Mouse (Mus musculus): Measurements from ENCODE around the gene Stard7.
"Not testable (repeated sequence)": the region's sequence is repeated elsewhere in the genome, so short reads cannot be mapped to it uniquely, and the experiment has no call there.

The Stard7 gene

DNA sequence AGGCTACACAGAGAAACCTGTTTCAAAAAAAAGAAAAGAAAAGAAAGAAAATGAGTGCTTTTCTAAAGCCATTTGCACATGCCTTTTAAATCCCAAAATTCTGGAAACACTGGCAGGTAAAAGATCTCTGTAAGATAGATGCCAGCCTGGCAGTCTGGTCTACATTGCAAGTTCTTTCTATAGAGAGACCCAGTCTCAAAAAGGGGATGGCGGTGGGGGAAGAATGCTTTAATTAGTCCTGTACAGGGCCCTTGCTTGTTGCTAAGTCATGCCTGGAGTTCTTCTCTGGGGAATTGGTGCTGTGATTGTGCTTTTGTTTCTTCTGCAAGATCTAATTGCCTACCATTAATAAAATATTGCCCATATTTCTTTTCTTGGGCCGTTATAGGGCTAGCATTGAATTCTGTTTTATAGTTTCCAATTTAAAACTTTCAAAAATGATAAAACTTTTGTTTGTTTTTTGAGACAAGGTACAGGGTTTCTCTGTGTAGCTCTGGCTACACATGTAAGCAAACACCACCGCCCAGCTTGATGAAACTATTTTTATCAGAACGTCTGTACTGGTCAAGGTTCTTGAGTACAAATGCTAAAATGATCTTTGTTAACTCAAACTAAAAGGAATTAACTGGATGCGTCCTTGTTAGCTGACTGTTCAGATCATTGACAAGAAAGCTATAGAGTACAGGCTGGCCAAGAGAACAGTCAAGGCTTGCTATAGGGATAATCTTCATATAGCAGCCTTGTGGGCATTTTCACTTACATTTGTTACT is 5.7 kb downstream of the Stard7 start:
- DNase-seq: no peak

DNA sequence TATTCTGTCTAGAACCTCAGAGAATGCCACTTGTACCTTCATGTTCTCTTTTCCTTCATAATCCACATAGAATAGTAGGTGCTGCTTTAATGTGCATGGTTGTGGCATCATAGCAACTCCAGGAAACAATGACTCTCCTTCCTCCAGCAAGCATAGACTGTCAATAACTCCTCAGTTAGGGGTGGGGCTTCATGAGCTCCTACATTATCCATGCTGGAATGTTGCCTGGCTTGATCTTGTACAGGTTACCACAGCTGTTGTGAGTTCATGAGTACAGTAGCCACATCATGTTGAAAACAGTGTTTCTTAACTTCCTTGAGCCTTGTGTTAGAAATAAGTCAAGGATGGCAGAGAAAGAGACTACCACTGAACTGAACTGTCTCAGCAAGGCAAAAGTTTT is 8.1 kb downstream of the Stard7 start:
- DNase-seq: no peak

DNA sequence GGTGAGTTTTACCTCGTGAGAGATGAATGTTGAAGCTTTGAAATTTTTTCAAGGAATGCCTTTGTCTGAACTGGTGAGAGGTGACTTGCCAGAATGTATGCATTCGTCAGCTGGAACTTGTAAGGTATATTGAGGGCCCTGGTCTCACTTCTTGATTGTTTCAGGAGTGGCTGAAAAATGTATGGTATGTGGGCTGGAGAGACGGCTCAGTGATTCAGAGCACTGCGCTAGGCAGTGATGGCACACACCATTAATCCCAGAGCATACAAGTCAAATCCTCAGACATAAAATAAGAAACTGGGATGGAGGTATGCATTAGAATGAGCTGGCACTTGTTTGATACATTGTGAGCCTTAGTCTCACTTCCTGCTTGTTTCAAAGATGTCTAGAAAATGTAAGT is 22.2 kb downstream of the Stard7 start:
- DNase-seq: no peak

DNA sequence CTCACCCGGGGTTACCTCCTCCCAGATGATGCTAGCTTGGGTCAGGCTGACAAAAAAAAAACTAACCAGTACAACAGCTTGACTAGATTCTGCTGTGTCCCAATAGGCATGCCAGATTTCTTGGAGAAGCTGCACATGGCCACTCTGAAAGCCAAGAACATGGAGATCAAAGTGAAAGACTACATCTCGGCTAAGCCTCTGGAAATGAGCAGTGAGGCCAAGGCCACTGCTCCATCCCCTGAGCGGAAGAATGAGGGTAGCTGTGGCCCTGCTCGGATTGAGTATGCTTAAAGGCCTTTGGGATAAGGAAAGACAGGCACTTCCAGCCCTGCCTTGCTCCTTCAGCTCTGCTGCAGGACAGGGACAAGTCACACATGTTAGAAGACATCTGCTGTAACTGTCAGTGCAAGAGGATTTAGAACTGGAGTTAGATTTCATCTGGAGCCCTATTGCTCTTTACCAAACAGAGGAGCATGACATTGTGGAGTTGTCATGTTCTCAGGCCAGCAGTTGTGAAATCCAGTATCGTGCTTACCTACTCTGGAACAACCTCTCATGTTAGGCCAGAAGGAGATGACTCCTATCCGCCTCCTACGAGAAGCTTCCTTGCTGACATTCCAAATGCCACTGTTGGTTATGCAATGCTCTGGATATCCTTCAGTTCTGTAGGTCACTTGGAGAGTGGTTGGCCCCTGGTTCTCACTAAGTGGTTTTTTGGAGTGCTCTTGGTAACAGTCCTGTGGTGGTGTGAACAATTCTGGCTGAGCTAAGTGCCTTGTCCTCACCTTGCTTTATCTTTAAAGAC is 27.2 kb downstream of the Stard7 start:
- DNase-seq: no peak

DNA sequence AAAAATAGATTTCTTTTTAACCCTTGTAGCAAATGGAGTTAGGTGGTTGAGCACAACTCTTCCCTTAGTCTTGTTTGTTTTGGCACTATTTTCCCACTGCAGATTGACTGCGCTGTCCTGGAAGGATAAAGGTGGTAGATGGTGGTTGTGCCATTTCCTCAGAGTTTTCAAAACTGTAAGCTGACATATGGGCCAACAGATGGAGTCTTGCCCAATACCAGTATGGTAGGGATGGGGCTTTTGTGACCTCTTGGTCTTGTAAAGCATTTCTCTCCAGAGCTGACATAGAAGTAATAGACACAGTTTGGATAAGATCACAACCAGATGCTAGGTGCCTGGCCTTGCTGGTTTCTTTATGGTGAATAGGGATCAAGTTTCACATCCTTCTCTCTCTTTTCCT is 28.0 kb downstream of the Stard7 start:
- DNase-seq: no peak

DNA sequence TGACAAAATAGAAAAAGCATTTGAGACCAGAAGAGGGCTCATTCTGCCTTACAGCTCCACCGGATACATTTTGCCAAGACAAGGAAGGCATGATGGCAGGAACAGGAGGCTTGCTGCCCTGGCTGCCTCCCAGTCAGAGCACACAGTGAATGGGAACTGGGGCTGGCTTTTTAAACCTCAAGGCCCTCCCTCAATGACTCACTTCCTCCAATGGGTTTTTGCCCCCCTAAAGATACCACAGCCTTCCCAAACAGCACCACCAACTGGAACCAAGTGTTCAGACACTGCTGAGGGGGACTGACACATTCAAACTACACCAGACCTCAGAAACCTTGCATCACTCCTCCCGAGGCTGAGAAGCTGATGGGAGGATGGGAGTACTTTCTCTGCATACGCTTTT is 30.7 kb downstream of the Stard7 start:
- DNase-seq: no peak

DNA sequence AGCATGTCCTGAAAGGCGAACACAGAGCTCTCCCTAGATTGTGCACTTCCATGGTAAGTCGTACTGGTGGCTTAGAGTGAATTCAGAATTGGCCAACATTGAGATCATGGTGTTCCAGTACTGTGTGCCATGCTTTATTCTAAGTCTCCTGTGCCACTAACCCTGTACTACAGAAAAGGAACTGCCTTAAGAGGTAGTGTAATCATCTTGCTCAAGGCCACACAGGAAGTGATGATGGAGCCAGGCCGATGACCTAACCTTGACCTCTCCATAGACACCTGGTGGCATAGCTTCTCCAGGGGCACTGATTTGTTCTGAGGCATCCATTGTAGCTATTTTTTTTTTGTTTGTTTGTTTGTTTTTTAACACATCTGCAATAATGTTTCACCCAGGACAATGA is 31.9 kb downstream of the Stard7 start:
- no peak for DNase-seq

DNA sequence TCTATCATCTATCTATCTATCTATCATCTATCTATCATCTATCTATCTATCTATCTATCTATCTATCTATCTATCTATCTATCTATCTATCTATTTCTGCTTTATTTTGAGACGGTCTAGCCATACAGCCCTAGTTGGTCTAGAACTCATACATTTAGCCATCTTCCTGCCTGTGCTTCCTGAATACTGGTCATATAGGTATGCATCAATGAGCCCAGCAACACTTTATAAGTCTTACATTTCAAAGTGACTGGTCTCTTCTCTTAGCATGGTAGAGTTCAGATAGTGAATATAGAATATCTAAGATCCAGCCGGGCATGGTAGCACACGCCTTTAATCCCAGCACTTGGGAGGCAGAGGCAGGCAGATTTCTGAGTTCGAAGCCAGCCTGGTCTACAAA is 34.2 kb downstream of the Stard7 start:
- not testable (repeated sequence) for DNase-seq

DNA sequence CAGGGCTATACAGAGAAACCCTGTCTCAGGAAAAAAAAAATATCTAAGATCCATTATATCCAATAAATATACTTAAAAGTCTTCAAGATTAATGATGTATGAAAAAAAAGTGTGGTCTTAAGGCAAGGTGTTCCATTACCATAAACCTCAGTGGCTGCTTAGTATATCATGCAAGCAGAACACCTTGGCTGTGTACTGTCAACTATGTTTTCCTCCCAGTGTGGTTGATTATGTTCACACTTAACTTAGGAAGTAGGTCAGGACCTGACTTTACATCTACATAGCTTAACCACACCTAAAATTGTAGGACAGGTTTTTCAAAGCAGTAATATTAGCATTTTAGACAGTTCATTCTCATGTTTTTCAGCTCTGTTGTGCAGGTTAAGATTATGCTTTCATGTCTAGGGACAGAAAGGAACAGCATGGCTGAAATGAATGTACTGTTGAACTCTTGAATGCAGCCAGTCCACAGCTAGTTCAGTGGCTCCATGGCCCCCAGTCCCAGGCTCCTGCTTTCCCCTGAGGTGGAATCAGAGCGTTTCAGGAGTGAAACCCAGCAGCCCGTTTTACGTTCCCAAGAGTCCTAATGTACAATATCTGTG is 34.7 kb downstream of the Stard7 start:
- DNase-seq: no peak

DNA sequence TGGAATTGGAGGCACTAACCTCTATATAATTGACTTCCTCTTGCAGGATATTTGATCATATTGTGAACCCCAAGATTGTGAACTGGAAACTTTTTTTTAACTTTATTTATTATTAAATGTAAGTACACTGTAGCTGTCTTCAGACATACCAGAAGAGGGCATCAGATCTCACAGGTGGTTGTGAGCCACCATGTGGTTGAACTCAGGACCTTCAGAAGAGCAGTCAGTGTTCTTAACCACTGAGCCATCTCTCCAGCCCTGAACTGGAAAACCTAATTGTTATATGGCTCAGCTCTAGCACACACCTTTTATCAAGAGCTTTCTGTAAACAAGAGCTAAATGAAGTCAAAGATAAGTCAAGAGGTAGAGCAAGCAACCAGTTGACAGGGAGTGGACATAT is 36.1 kb downstream of the Stard7 start:
- no peak for DNase-seq

DNA sequence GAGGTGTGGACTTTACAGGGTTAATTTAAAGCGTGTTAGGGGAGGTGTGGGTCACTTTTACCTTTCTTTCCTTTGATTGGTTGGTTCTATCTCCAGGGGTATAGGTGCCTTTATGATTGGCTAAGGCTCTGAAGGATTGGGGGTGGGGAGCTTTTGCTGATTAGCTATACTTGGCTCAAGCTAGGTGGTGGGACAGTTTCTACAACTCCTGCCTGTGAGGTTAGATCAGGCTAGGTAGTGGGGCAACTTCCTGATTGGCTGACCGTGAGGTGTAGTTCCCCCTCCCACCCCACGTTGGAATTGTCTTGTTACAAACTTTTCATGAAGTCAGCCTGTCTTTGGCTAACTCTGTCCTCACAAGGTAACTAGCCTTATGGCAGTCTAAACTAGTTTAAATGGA is 37.2 kb downstream of the Stard7 start:
- DNase-seq: no peak

DNA sequence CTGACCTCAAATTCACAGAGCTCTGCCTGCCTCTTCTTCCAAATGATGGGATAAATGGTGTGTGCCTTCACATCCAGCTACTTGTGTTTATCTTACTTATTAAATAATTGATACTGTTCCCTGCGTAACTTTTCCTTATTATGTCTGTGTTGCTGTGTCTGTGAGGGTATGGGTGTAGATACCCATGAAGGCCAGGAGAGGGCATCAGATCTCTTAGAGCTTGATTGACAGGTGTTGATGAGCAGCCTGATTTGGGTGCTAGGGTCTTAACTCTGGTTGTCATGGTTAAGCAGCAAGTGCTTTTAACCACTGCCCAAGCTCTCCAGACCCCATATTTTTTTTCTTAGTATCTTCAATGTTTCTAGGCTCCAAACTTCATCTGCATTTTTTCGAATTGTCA is 38.6 kb downstream of the Stard7 start:
- DNase-seq: no peak

DNA sequence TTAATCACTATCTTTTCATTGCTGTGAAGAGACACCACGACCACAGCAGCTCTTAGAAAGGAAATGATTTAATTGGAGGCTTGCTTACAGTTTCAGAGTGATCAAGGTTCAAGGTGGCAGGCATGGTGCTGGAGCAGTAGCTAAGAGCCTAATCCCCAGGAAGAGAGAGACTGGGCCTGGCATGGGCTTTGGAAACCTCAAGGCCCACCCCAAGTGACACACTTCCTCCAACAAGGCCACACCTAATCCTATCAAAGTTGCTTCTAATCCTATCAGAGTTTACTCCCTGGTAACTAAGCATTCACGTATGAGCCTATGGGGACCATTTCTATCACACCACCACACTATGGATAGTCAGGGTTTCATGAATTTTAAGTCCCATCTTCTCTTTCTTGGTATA is 40.2 kb downstream of the Stard7 start:
- no peak for DNase-seq

DNA sequence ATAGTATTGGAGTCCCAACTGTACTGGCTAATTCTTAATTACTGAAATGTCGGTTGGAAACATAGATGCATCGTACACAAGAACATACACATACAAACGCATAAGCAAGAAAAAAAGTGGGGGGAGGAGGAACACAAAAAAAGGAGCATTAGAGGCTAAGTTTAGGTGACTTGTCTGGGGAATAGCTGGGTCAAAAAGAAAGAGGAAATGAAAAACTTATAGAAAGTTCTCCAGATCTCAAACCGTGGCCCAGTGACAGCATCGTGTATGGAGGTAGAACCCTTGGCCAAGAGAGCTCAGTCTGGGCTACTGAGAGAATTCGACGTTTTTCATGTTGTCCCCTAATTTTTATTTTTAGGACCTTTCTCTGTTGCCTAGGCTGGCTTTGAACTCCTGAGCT is 40.7 kb downstream of the Stard7 start:
- no peak for DNase-seq

DNA sequence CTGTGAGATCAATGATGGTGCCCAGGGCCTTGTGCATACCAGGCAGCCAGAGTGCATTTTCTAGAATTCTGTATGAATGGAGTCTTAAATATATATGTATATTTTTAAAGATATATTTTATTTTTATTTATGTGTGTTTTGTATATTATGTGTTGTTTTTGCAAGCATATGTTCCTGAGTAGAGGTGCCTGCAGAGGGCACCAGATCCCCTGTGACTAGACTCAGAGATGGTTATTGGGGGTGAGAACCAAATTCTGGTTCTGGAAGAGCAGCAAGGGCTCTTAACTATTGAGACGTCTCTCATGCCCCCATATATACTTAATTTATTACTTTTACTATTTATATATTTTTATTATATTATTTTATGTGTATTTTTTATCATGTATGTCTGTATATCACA is 41.2 kb downstream of the Stard7 start:
- DNase-seq: no peak

DNA sequence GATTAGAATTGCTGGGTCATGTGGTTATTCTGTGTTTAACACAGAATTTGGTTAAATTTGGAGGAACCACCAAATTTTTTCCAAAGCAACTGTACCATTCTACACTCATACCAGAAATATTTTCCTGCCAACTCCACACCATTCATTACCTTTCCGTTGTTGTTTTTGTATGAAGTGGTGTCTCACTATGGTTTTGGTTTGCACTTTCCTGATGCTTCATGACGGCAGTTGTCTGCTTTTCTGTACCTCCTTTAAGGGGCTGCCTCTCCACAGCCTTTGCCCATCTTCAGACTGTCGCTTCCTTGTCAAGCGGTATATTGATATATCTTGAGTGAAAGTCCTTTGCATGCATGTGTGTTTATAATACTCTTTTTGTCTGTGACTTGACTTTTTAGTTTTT is 42.8 kb downstream of the Stard7 start:
- no peak for DNase-seq

DNA sequence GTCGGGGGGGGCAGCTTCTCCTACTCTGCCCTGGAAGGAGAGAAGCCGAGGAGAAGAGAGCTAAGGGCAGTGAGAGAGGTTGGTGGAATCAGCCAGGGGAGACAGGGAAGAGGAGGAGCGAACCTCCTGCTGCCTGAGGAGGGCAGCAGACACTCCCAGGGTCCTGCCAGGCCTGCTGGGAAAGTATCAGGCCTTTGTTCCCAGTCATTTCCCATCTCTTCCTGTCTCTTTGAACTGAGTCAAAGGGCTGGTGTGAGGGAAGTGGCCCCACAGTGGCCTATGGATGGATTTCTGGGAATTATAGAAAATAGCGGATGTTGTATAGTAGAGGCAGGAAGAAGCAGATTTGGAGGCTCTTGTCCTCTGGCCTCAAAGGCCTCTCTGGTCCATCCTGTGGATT is 43.9 kb downstream of the Stard7 start:
- no peak for DNase-seq

DNA sequence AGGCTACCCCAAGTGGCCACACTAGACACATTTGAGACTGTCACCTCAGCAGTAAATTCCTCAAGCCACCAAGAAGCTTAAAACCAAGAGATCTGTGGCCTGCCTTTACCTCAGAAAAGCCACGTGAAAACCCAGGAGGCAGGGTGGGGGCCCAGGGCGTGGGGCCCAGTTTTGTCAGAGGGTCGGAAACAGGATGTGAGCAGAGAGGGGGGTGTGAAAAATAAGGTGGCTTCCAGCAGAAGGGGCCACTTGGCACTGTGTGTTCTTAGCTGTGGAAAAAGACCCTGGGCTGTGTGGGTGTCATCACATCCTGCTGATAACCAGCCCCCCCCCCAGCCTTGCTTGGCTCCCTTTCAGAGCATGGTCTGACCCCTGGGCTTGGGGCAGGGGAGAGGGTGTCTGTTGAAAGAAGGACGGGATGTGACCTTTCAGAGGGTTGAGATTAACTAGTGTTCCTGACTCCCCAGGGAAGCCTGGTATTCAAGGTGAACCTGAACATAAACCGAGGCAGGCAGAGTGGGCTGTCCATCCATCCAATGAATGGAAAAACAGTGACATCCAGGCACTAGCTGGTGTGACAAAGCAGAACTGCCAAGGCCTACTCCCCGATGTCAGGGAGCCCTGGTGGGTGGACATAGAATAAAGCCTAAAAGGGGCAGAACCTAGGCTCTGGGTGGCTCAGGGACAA is 44.6 kb downstream of the Stard7 start:
- no peak for DNase-seq

DNA sequence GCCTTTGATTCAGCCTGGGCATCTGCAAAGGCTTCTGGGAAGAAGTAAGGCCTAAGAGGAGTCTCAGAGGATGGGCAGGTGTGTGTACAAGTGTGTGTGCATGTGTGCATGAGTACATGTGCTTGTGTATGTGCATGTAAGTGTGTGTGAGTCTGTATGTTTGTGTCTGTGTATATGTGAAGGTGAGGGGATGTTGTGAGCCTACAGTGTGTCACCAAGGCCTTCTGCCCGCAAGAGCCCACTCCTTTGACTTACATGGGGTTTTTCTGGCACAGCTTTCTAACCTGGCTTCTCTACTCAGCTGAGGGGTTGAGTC is 45.1 kb downstream of the Stard7 start:
- no peak for DNase-seq

DNA sequence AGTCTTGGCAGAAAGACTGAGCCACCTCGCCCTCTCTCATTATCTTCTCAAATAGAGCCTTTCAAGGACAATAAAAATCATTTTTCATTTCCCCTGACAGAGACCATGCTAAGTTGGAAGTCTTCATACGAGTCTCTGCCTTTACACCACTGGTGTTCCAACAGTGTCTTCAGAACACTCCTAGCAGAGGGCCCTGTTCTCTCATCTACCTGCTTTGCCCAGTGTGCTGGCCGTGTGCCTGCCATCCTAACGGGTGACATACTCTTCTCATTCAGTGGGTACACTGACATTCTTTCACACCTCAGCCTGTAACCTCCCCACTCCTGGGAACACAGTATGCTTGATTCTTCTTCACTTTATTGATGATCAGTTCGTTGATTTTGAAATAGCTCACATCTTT is 46.4 kb downstream of the Stard7 start:
- no peak for DNase-seq

DNA sequence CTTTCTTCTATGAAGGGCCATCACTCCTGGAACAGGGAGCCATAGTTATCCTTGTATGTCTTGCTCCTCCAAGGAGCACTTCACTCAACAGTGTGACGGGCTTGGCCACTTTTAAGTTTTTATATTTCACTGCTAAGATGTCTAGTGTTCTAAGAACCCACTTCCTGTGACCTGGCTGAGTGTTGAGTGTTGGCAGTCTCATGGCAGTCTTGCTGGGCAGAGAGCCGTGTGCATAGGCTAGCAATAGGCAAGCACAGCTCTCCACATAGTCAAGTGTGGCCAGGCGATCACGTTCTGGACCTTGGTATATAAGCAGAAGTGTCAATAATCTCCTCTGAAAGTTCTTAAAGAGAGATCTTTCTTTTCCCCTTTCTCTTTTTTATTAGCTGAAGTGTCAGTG is 48.1 kb downstream of the Stard7 start:
- no peak for DNase-seq

DNA sequence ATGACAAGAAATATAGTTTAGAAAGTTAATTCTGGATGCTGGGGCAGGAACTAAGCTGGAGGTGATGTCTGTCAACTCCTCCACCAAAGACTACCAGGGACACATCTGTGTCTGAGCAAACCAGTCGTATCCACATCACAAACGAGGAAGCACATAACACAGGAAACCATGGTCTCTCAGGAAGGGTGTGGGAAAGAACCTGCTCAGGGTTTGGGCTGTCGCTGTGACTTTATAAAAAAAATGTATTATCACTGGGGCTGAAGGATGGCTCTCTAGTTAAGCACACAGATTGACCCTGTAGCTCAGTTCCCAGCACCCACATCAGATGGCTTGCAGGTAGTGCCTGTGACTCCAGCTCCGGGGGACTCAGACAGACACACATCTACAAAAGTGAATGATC is 49.1 kb downstream of the Stard7 start:
- DNase-seq: no peak

DNA sequence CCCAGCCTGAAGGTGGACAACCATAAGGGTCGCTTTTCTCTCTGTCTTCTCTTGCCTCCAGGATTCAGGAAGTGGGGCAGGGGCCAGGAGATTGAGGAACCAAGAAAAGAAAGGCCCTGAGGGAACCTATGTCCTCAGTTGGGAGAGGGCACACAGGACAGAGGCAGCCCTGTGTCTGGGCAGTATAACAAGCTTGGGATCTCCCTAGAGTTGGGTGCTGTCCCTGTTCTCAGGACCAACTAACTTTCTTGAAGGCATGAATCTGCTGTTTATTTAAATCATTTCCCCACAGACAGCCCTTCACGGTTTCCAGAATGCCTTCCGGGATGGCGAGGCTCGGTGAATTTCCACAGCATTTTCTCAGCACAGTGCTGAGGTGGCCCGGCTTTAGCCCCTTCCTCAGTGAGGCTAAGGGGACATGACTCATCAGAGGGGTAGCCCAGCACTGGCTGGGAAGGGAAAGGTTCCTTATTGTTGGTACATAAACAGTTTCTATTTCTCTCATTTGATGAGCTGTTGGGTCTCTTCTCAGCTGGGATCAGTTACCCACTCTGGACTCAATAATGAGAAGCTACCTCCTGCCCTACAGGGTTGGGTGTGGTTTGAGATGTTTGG is 52.8 kb downstream of the Stard7 start:
- no peak for DNase-seq

Measured in cerebellum, adult 18-20 months (tissue).